Mouse (Mus musculus): Measurements from ENCODE around the gene Arhgap30.

GRCm38 (mm10) chr1:171356814-171357213 lies 31.9 kb upstream of the Arhgap30 start:
- TF ChIP-seq CTCF (IDR thresholded peaks at IDR 0.05; ENCODE audit: borderline replicate concordance, control insufficient read depth, extremely low read depth, insufficient read depth, low read length, poor library complexity) = no peak
- TF ChIP-seq POLR2A (IDR thresholded peaks at IDR 0.05; ENCODE audit: control insufficient read depth, extremely low read depth, insufficient read depth, low read length, poor library complexity) = no peak
